Mouse (Mus musculus) kidney, adult 11 months (tissue): Measurements from ENCODE around the gene Sigmar1.

Experiments
- DNase-seq: peaks from one replicate; pipeline ENCODE4 v3.0.0; 2022

Sigmar1 gene

DNA sequence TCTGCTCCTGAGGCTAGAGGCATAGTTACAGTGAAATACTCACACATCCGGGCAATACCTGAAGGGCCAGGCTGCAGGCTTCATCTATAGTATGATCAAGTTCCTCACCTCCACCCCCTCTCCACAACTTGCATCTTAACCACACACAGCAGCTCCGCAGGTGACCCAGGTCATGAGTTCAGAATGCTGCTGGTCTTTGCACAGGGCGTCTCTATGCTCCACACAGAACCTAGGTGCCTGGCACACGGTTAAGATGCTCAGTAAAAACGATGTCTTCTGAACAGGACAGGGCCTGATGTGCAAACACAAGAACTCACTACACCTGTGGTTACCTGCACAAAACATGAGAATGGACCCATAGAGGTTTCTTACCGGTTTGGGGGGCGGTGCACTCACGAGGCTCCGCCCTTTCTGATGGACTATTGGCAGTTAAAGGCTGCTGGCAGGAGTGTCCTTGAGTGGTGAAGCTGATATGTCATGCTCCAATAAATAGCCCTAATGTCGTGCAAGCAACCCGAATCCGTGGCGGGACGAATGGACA lies 1.1 kb downstream of the Sigmar1 start, which contains the start of gene Galt:
Galt (plus strand) TSS at position 432 of the 541 bp plus-strand sequence.
- DNase-seq: no peak

DNA sequence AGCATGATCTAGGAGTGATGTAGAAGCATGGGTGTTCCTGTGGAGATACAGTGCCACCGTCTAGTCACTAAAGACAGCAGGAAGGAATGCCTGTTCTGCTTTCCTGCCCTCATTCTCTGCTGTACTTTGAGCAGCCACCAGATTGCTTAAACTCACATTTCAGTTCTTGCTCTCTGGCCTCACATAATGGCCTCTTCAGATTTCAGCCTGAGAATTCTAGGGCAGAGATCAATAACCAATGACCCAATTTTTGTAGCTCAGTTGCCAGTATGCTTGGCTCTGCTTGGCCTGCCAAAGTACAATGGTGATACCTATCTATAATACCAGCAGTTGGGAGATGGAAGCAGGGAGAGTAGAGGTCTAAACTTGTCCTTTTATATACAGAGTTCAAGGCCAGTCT lies 10.9 kb downstream of the Sigmar1 start:
- DNase-seq: no peak

DNA sequence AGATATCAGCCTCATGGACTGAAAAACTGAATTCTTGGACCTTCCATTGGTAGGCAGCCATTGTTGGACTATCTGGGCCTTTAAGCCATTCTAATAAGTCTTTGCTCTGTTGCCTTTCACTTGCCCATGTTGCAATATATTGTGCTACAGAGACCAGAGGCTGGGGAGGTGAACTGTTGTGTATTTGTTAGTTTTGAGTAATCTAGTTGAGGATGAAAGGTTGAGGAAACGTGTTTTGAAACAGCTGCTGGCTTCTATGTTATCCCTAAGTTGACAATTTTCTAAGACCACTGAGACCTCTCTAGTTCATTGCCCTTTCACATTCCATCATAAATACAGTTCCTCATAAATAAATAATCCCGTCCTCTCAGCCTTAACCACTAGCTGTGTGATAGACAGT lies 11.8 kb downstream of the Sigmar1 start:
- no peak for DNase-seq

DNA sequence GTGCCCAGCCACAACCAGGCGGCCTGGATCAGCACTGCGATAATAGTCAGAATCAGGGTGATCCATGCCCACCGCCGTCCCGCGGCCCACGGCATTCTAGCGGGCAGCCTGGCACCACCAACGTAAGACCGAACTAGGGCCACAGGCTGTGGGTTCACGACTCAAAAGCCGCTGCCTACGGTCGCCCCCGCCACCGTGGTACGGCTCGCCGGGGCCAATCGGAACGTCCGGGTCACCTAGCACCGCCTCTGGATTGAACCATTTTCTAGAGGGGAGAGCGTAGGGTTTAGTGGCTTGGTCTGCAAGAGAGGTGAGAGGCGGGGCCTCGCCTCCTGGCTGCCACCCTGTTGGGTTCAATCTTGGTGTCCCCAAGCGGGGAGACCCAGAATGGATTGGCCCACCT lies 14.8 kb downstream of the Sigmar1 start:
- peak; percentile 96 for DNase-seq

DNA sequence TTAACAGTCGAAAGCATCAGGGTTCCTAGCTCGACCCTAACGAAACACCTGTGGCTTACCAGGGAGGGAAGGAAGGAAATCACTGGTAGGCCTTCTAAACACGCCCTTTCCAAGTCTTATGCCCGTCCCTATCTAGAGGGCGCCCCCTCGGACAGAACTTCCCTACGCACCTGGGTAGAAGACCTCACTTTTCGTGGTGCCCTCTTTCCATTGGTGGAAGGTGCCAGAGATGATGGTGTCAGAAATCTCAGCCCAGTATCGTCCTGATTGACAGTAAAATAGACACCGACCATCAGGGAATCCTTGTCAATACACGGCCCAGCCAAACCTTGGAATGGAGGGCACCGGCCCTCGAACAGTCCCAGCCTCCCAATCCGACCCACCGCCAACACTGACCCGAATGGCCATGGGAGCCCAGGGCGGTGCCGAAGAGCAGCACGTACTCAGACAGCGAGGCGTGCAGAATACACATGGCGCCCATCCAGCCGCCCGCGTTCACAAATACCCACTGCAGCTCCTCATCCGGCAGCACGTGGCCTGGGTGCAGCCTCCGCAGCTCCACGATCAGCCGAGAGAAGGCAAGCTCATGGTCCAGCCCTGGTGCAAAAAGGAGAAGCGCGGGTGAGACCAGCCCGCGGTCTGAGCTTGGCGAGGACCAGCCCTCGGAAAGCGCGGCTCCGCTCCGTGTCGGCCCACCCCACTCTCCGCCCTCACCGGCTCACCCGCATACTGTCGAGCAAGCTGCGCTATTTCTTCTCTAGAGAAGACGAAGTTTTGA lies 15.4 kb downstream of the Sigmar1 start:
- DNase-seq: no peak

DNA sequence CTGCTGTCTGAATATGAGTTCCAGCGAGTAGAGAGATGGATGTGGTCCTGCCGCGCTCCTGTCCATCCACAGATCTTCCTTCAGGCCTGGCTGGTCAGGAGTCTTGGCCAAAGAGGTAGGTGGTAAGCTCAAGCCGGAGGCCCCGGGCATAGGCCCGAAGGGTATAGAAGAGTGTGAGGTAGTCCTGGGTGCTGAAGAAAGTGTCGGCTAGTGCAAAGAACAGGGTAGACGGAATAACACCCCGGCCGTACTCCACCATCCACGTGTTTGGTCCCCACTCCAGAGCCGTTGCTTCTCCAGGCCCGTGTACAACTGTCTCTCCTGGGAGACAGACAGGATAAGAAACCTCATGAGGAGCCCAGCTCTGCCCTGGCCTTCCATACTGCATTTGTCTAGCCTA lies 16.7 kb downstream of the Sigmar1 start:
- no peak for DNase-seq

DNA sequence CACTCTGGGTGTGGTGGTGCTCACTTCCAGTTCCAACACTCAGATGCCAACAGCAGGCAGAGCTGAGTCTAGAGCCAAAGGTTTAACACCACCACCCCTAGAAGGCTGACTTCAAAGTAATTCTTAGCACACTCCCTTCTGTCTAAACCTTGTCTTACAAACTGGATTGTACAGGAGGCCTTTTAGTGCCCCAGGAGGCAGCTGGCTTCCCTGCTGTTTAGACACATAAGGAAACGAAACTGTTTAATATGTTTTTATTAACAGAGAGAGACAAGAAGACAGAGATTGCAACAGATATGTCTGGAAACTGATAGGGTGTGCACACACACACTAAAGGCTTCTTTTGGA lies 17.7 kb downstream of the Sigmar1 start:
- no peak for DNase-seq

DNA sequence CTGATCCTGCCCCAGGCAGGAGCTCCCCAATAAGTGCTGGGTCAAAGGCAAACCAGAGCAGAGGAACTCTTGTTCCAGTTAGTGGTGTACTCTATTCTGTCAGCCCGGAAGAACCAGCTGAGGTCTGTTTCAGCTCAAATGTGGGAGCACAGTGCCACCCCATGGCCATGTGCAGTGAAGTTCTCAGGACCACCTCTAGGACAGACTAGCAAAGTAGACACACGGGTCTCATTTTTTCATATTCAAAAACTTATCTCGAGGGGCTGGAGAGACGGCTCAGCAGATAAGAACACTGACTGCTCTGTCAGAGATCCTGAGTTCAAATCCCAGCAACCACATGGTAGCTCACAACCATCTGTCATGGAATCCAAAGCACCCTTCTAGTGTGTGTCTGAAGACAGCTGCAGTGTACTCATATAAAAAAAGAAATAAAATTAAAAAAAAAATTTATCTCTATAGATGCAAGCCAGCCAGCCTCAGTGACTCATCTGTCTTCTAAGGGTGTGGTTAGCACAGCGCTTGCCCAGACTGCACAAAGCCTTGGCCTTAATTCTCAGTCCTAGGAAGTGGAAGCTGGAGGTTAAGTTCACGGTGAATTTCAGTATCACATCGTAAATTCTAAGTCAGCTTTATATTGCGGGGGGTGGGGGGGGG lies 18.2 kb downstream of the Sigmar1 start:
- DNase-seq: peak; percentile 68

DNA sequence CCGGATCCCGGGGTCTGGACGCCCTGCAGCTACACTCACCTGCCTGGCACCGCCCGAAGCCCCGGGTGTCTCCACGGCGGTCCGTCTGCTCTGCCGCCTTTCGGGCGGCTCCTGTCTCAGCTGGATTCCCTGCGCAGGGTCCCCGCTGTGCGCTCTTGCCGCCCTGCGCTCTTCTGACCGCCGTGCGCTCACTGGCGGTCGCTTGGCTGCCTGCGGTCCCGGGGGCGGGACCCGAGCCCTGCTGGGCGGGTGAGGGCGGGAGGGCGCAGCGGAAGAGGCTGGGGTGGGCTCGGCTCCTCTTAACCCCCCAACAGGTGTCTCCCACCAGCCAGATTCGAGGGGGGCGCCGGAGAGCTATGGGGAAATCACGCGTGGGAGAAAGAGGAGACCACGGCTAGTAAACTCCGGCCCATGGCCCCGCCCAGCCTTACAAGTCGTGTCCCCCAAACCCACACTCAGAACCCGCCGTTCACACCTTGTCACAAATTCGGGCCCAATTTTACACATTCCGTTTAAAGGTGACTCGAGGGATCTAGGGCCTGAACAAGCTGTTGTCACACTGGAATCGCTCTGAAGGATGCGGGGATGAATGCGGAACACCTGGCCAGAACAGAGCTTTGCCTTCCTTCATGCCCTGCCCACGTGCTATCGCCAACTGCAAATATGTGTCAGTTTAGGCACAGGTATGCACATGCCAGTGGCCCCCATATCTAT lies 24.7 kb downstream of the Sigmar1 start, which contains the start of gene Arid3c:
Arid3c (minus strand) TSS at position 91 of the 714 bp plus-strand sequence.
- no peak for DNase-seq

DNA sequence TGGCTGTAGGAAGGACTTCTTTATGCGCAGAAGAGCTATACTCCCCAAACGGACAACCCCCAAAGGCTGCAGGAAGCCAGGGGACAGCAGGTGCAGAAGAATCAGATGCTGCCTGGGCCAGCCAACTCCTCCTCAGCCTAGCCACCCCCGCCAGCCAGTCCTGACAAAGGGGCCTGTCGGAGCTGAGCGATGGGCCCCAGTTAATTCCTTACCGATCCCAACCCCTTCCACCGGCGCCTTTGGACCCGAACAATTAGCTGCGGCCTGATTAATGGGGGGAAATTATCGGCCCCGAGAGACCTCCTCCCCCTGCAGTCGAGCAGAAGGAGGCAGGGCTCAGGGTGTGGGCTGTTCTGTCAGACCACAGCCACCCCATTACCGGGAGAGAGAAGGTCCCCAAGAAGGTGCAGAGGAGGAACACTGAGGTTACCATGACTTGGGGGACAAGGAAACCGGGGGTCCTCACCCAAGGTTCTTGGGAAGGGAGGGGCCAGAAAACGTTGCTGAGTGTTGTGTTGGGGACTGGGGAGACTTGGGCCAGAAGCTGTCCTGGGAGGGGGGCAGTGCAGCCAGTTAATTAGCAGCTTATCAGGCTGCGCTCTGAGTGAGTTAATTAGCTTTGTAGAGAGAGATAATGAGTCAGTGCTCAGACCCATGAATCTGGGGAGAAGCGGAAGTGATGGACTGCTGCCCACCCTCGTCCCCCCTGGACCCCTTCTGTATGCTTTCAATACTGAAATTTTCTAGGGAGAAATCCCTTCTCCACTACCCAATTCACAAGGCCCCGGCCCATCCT lies 28.9 kb downstream of the Sigmar1 start:
- DNase-seq: no peak

DNA sequence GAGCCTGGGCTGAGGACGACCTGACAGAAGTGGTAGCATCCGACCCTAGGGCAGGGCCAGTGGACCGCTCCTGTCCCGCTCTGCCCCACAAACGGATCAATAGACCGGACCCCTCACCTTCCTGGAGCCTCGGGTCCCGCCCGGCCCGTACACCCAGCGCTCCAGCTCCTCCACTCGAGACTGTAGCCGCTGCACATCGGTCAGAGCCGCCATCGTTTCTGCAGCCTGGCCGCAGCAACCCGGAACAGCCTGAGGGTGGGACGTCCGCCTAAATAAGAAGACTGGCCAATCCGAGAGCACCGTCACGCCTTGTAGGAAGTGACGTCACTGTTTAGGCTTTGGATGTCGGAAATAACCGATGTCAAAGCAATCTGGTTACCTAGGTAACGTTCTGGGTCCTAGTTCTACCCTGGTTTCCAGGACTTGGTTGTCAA lies 33.0 kb downstream of the Sigmar1 start, which contains the start of gene Dctn3:
Dctn3 (minus strand) TSS at position 253 of the 434 bp plus-strand sequence.
- peak; percentile 96 for DNase-seq

DNA sequence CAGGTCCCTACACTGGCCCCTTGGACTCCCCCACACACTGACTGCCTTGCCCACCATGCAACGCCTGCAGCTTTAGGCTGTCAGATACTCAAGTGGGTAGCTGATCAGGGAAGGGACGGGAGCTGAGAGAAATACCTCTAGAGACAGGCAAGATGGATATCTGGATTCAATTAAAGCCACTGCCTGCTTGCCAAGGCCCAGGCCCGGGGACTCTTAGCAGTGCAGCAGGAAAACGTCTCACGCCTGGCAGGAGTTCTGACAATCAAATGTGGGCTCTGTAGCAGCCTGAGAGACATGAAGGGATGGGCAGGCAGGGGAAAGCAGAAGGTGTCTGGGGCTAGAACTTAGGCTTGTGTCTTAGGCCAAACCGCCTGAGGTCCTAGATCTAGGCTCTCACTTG lies 39.1 kb downstream of the Sigmar1 start:
- no peak for DNase-seq

DNA sequence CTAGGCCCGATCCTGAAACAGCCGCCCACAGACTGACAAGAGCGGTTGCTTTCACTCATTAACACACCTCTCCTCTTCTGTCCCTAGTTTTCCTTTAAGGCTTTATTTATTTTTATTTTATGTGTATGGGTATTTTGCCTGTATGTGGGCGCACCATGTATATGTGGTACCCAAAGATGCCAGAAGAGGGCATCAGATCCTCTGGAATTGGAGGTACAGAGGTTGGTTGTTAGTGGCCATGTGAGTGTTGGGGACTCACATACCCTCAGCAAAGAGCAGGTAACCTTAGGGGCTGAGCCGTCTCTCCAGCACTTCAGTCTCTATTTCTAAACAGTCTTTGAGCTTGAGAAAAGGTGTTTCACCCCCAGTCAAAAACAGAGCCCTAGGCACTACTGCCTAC lies 40.4 kb downstream of the Sigmar1 start:
- DNase-seq: no peak

DNA sequence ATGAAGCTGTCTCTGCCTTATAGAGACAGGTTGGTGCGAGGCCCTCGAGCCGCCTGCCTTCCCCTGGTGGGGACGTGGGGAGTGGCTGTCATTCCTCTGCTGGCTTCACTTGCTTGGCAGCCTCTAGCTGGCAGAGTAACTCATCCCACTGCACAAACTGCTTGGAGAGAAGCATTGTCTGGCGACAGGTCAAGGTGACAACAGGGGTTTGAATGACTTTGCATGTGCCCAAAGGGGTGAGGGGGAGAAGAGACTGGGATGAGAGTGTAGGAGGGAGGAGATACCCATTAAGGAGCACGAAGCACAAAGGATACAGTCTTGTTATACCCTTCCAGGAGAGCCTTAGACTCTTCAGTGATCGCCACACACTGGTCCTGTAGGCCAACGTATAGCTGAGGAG lies 40.9 kb downstream of the Sigmar1 start:
- DNase-seq: no peak

DNA sequence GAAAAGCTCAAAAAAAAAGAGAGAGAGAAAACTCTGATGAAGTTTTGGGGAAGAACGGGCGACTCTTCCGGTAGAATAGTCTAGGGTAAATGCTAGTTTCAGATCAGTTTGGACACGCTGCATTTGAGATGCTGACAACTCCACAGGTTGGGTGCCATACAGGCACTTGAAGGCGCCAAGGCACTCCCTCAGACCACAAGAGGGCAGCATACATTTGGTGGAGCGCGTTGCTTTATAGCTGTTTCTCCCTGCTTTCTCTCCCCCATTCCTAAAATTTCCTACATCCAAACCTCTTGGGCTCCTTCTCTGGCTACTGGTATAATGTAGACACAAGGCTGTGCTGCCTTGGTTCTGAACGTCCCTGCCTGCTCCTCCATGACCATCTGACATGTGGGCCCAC lies 41.7 kb downstream of the Sigmar1 start:
- DNase-seq: peak; percentile 55

DNA sequence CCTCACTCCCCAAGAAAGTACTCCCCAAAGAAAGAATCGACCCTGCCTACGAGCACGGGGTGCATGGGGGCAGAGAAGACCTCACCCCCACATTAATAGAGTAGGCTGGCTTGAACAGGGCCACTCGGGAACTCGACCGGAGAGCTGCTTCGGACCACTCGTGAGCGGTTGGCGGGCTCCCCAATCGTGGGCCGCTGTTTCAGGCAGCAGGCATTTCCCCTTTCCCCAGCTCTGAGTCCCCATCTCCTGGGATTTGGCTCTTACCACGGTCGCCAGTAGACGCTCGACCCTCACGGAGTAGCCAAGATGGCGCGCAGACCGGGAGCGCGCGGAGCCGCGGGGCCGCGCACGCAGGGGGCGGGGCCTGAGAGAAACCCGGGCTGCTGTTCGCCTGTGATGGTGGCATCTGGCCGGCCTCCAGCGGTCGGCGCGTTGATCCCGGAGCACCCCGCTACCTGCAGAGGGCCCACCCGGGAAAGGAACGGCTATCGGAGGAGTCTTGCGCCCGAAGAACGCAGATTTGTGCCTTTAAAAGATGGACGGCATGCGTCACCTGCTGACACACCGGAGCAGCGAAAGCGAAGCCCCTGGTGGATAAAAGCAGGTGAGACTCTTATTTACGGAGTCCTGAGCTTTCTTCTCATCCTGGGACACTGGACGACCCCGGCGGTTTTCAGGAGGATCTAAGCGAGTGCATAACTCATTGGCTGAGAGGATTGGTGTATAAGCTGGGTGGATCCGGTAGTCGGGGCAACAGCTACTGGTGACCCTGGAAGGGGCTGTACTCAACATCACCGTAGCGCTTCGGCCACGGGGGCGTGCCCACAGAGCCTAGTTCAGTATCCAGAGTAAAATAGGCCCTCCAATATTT lies 42.5 kb downstream of the Sigmar1 start, which contains the start of gene Rpp25l:
Rpp25l (minus strand) TSS at position 338 of the 871 bp plus-strand sequence.
- DNase-seq: peak; percentile 83

DNA sequence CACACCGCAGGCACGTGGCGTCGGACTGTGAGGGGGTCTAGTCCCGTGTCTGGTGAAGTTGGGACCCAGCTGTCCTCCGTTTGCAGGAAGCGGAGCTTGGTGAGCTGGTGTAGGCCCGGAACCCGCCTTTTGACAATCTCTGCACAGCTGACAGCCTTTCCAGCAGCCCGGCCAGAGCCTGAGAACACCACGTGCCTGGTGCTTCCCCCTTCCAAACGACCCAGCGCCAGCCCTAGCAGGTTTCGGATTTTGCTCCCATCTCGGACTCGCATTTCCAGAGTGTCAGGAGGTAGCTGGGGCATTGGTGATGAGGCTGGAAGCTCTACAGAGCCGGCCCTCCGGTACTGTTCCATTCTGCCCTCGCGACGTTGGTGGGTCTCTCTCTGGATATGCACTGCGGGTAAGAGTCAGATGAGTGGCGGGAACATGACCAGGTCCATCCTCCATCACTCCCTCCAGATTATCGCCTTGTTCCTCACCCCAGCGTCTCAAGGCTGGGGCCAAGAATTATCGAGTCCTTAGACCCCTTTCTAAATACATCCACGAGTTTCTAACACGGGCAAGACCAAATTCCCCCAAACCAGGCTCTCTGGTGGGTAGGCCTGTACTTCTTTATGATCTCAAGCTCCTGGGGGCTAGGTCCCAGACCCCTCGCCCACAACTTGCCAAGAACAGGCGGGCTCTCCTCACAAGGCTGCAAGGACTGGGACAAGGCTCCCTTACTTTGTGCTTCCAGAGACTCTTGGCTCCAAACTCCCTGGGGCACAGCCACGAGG lies 43.3 kb downstream of the Sigmar1 start:
- peak; percentile 36 for DNase-seq

DNA sequence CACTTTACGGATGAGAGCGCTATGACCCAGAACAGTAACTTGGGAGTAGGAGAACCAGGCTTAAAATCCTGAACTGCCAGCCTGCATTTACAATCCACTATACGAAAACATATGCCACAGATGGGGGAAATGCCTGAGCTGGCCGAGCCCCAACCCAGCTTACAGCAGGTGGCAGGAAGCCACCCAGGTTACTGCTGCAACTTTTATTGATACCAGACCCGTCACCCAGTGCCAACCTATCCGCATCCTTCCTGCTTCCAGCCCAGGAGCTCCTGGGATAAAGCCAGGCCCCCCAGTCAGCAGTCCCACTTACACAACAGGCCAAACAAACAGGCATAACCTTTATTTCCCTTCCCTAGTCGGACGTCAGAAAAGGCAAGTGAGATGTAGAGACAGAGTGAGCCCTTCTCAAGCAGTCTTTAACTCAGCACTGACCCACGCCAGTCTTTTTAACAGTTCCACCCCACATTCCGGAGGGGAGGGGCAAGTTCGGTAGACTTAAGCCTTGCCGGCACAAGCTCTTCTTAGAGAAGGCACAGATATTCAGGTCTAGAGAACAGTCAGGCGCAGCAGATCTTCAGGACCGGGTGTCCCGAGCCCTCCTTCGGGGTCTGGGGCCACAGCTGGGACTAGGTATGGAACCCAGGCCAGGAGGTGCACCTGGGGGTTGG lies 44.1 kb downstream of the Sigmar1 start:
- DNase-seq: no peak

DNA sequence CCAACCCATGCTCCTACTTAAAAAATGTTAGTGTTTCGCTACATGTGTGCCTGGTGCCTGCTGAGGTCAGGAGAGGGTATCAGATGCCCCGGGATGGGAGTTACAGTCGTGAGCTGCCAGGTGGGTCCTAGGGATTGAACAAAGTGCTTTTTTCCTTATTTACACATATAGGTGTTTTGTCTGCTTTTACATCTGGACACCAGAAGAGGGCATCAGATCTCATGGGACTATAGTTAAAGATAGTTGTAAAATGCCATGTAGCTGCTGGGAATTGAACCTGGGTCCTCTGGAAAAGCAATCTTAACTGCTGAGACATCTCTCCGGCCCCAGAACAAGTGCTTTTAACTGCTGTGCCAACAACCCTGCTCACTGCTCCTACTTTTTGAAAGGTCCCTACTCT lies 45.7 kb downstream of the Sigmar1 start:
- DNase-seq: no peak

DNA sequence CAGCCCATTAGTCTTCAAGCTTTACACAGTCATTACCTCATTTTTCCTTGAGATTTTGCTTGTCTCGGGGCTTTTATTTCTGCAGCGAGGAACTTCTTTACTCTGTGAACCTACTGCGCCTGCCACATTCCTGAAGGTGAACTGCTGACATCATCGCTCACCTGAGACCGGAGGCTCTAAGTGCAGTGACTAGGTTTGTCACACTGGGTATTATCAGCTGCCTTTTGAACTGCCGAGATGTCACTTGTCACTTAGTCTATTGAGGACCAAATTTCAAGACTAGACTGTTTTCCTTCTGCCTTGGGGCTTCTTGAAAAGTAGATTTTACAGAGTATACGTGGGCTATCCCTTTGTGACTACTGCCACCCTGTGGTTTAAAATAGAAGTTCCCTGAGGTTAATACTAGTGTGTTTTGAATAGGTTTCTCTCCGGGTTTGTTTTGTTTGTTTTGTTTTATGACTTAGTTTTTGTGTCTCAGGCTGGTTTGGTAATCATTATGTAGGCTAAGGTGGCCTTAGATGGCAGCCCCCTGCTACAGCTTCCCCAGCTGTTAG lies 47.7 kb downstream of the Sigmar1 start:
- DNase-seq: peak; percentile 43
